Mouse (Mus musculus) embryonic facial prominence, embryonic 14.5 days (tissue): ENCODE results near the gene Mrs2. TPM values are rescaled to one million over a fixed set of nuclear protein-coding genes. Genes with fewer than 3 reads are reported as not detected.

Experiments used
- polyA plus RNA-seq: library from polyadenylated mRNA; unstranded; fragments of >200 nt; fragmentation: Nextera tagmentation; extraction: Ambion mirVana; gene quantifications from 2 replicates; pipeline ENCODE4 v1.2.1, GENCODE M21; 2014

Mrs2 gene
- polyA plus RNA-seq, 1 experiment from 2014 or later, result 18.7 TPM

Other genes with a start within 250 kb of the Mrs2 start
- gene BC005537, start 218.7 kb downstream of the Mrs2 start, polyA plus RNA-seq, result 33.9 and 35.8 TPM in 2 replicates
- gene Acot13, start 188.8 kb downstream of the Mrs2 start, polyA plus RNA-seq, result 69.9 and 77.0 TPM in 2 replicates
- 44.4 and 46.4 TPM in 2 replicates for gene Tdp2, start 188.7 kb downstream of the Mrs2 start, polyA plus RNA-seq
- gene D130043K22Rik, start 175.2 kb downstream of the Mrs2 start, polyA plus RNA-seq, result 1.1 and 1.6 TPM in 2 replicates
- gene Aldh5a1, start 82.7 kb downstream of the Mrs2 start, polyA plus RNA-seq, result 4.3 and 5.6 TPM in 2 replicates
- gene Gpld1, start 77.2 kb downstream of the Mrs2 start, polyA plus RNA-seq, result 1.7 and 2.2 TPM in 2 replicates
- gene Dcdc2a, start 35.6 kb upstream of the Mrs2 start, polyA plus RNA-seq, result 0.69 and 1.7 TPM in 2 replicates